Mouse (Mus musculus) liver, embryonic 14.5 days (tissue): ENCODE data around the gene Wnt1.

ENCODE experiments used
- CTCF ChIP-seq: IDR thresholded peaks from 2 replicates; pipeline ENCODE4 v1.5.1; 2016; ENCODE audit warnings: antibody characterized with exemption, low read depth, control low read depth
- EP300 ChIP-seq: IDR thresholded peaks from 2 replicates; pipeline ENCODE4 v1.6.1; 2016; ENCODE audit warnings: antibody characterized with exemption, low read depth

DNA sequence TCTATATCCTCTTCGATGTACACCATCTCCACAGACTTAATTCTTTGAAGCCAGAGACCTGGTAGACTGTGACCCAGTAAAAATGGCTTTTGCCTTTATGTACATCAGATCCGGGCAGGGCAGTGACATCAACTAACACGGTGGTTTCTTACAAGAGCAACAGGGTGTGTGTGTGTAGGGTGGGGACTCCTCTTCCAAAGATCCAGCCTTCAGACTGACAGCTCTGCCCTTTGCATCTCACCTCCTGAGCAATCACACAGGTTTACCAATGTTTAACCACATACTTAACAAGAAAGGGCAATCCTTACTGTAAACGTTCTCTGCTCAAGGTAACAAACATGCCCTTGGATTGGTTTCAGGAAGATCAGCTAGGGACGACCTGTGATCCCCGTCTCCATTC is 42.4 kb upstream of the Wnt1 start:
- no peak for TF ChIP-seq CTCF
- TF ChIP-seq EP300, result no peak
